Mouse (Mus musculus) kidney, adult 11 months (tissue): ENCODE data around the gene Hemgn.

Experiments
- DNase-seq: peaks from one replicate; pipeline ENCODE4 v3.0.0; 2022

Hemgn gene

GRCm38 (mm10) chr4:46413406-46413805 lies at the start of gene Hemgn:
Gene Hemgn (minus strand): TSS chr4:46413506.
- no peak for DNase-seq

GRCm38 (mm10) chr4:46458411-46458810 lies 45.1 kb upstream of the Hemgn start:
- DNase-seq = no peak

GRCm38 (mm10) chr4:46457186-46457585 lies 43.9 kb upstream of the Hemgn start:
- no peak for DNase-seq

DNA sequence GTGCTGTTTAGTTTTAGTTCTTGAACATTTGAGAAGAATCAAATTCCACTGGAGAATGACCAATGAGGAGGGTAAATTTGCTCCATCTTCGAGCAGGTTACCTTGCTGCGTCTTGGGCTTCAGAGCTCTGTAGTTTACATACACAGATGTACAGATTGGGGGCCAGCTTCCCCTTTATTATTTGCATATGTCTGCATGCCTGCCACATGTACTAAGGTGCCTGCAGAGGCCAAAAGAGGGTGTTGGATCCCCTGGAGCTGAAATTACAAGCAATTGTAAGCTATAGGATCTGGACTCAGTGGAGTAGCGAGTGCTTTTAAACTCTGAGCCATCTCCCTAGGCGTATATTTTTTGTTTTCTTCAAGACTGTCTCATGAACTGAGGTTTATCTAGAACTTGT lies 43.5 kb upstream of the Hemgn start:
- no peak for DNase-seq

- DNase-seq = no peak
Observed at GRCm38 (mm10) chr4:46454097-46454864, 41.0 kb upstream of the Hemgn start.

DNA sequence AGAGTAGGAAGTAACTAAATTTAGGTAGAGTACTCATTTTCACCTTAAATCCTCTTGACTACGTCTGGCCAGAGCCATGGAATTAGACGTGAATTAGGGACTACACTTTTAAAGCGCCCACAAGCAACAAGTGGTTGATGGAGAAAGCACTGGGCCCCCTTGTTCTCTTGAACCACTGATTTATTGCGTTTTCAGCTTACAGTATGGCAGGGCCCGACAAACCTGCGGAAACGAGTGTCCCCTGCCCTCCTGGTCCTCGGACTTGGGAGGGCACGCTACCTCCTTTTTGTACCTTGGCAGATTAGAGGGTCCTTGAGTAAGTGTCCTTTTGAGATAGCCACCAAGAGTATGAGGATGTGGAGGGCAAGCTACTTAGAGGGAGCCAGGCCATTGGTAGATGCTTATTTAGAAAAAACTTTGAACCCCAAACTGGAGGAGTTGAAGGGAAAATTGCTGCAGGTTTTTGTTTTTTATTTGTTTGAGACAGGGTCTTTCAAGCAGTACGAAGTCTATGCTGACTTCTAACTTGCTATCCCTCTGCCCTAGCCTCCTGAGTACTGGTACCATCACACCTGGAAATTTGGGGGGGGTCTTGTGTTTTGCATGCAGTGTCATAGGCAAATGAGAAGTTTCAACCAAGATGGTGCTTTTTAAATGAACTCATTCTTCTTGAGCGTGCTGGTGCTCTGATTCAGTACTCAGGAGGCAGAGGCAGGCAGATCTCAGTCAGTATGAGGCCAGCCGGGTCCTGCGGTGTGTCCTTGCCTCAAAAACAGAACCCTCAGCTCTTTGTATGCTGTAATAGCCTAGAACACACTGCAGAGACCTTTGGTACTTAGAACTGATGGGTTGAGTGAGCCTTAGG lies 39.8 kb upstream of the Hemgn start:
- DNase-seq = no peak

GRCm38 (mm10) chr4:46452481-46452850 lies 39.2 kb upstream of the Hemgn start:
- peak; percentile 58 for DNase-seq

- peak; percentile 62 for DNase-seq
Observed at GRCm38 (mm10) chr4:46451758-46452480, 38.6 kb upstream of the Hemgn start.

- DNase-seq = peak; percentile 71
Observed at GRCm38 (mm10) chr4:46451240-46451757, 38.0 kb upstream of the Hemgn start.

DNA sequence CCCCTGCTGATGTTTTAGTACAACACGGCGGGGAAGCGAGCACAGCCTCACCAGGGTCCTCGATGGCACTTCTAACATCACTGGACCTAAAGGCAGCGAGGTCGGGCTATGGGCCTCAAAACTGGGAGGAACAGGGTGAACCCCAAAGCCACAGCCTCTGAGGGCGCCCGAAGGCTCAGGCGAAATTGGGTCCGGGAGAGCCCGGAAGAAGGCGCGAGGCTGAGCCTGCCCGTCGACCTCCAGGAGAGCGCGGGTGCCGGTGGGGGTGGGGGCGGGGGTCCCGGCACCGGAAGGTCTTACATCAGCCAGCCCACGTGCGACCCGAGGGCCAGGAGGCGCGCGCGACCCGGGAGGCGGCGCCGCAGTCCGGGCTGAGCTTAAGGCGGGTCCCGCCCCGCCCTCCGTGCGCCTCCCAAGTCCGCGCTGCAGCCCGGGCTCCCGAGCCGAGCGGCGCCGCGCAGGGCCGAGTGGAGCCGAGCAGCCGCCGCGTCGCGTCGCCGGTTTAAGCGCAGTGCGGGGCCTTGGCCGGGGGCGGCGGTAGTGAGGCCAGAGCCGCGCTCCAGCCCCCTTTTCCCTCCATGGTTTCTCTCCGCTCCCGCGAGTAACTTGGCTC lies 37.3 kb upstream of the Hemgn start, which contains the start of gene Anp32b:
Gene Anp32b (plus strand): TSS at position 384 of the 613 bp plus-strand sequence.
- DNase-seq = peak; percentile 90

- DNase-seq = no peak
Observed at GRCm38 (mm10) chr4:46450020-46450518, 36.8 kb upstream of the Hemgn start.

GRCm38 (mm10) chr4:46448886-46449285 lies 35.6 kb upstream of the Hemgn start:
- no peak for DNase-seq

DNA sequence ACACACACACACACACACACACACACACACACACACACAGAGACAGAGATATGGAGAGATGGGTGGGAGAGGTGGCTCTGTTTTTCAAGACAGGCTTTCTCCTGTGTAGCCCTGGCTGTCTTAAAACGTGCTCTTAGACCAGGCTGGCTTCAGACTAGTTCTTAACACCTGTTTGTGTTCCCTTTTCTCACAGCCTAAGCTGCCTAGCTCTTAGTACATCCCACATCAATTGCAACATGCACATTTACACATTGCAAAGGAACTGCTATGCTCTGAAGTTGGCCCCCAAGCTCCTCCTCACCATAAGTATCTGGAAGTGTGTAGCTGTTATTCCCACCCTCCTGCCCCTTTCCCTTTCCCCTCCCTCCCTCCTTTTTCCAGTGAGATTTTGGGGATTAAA lies 34.2 kb upstream of the Hemgn start:
- no peak for DNase-seq

DNA sequence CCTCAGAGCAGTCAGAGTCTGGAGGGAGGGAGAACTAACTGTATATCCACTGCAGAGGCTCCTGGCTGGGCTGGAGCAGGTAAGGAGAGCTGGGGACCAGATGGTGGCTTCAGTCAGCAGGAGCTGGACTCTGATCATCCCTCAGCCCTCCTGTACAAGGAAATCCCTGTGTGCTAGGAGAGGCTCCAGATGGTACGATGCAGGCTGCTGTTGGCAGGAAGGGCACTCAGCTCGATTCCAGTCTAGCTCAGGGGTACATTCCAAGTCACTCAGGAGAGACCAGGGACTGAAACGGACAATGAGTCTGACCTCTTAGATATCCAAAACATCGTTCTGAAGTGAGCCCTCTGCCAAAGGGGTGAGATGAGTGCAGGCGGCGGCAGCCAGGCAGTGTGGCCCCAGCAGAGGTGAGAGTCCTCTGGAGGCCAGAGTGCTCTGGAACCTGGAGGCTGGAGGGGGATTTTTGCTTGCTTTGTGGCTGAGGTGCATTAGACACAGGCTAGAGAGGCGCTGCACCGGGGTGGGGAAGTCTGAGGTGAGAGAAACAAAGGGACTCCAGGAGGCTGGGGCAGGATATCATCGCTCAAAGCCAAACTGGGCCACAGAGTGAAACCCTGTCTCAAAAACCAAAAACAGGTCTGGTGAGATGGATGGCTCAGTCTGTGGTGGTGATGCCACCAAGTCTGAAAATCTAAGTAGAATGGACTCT lies 32.1 kb upstream of the Hemgn start:
- DNase-seq = no peak

GRCm38 (mm10) chr4:46442501-46442900 lies 29.2 kb upstream of the Hemgn start:
- DNase-seq = no peak

DNA sequence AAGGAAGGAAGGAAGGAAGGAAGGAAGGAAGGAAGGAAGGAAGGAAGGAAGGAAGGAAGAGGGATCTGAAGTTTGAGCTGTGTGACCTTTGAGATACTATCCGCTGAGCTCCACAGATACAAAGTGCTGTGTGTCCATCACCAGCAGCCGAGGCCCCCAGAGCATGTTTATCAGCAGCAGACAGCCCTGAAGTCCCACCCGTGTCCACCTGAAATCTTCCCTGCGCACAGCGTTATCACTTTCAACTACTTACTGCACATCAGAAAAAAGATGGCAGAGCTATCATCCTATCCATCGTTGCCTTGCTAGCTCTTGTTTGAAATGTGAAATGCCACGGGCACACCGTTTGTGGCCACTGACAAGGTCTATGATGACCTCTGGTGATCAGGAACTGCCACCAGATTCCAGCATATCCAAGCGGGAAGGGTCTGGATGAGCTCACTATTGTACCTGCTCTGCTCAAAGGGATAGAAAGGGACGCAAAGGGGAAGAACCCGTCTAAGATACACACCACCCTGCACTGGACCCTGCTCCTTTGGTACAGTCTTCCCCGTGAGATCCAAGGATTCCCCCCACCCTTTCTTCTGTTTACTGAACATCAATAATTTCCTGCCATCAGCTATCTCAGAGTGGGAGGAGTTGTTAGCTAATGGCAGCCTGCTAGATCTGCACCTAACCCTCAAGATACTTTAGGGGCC lies 19.2 kb upstream of the Hemgn start:
- DNase-seq = no peak

DNA sequence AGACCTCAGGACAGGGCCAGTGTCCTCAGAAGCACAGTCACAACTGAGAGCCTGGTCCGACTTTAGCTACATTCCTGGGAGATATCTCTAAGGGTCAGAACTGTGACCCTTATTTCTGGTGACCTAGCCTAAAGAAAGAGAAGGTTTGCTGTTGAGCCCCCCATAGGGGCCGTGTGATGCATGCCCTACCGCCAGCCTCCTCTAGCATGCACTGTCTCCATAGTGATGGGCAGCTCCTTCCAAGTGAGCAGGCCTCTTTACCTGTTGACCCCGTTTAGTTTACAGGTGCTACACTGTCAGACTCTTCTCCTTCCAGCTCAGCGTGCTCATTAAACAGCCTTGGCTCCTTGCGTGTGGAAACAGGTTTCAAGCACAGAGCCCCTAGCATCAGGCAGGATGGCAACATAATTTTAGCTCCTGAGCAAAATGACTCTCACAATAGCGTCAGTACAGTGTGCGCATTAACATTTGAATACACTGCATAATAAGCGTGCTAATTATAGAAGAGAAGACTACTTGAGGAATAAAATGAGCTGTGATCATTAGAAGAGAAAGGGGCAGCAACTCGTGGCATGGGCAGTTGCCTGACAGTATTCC lies 15.7 kb upstream of the Hemgn start:
- DNase-seq = no peak

GRCm38 (mm10) chr4:46422625-46423024 lies 9.3 kb upstream of the Hemgn start:
- DNase-seq = no peak

GRCm38 (mm10) chr4:46418851-46419250 lies 5.5 kb upstream of the Hemgn start:
- DNase-seq = no peak

GRCm38 (mm10) chr4:46417491-46417890 lies 4.2 kb upstream of the Hemgn start:
- peak; percentile 14 for DNase-seq

DNA sequence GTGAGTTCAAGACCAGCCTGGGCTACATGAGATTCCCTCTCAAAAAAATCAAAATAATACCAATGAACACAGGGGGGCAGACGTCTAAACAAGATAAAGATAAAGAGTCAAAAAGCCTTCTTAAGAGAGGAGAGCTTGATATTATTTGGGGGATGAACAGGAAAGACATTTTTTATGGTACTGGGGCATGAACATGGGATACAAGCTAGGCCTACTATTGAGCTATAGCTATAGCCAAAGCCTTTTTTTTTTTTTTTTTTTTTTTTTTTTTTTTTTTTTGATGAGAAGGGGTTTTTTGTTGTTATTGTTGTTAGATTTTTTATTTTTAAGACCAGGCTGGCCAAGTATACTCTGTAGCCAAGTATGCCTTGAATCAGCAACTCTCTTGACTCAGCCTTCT lies 1.2 kb downstream of the Hemgn start:
- DNase-seq = no peak
